Mouse (Mus musculus): Measurements from ENCODE around the gene Alpl. TPM values are rescaled to one million over a fixed set of nuclear protein-coding genes. Genes with fewer than 3 reads are reported as not detected.

Alpl gene
- polyA plus RNA-seq, 1 experiment from 2014 or later, result 2.0 TPM

DNA sequence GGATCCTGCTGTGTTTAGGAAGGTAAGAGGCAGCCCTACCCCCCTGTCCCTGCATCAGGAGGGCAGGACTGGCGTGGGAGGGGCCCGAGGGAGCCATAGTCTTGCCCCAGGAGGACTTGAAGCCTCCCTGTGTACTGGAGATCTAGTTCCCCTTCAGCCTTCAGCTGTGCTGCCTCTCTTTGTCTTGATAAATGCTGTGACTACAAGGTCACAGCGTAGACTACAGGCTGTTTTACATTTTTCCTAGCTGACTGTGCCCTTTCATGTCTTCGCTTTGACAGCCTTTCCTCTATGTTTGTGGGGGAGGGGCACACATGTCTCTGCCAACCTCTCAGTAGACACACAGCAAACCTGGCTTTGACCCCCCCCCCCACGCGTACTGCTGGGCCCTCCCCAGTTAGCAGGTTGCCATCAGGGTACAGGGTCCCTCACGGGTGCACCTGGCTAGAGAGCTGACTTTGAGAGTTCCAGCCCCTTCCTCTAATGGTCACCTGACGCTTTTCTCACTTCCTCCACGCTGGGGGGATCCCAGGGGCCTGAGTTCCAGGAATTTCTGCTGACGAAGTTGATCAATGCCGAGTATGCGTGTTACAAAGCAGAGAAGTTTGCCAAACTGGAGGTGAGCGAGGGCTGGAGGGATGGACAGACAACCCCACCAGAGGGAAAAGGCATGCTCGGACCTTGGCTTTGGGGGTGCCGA, 76.7 kb downstream of the Alpl start:
- no peak for DNase-seq (ENCODE audit: low read depth, low spot score)
- H3K27me3 ChIP-seq, result no peaks in the 10 kb centered on the region
- in situ Hi-C loops (cut with MboI; ENCODE audit: low pct_unique_long_range_greater_than_20kb), result loop anchor here (5.0 kb wide), 1 partner anchor 37 kb away; no protein-coding TSS in a partner anchor
- ATAC-seq, result no peak
- CTCF ChIA-PET, result interaction anchor here (0.9 to 1.2 kb wide), 2 partner anchors 36 to 43 kb away, joined by 3 read pairs; no protein-coding TSS in a partner anchor
- POLR2A ChIA-PET, result no interaction called here
- no peak for TF ChIP-seq CTCF (IDR thresholded peaks at IDR 0.05)

GRCm38 (mm10) chr4:137717671-137718070, 78.5 kb downstream of the Alpl start:
- ATAC-seq (no peak), DNase-seq (ENCODE audit: low read depth, low spot score) (no peak)
- in situ Hi-C loops (cut with MboI; ENCODE audit: low pct_unique_long_range_greater_than_20kb), result loop anchor here (5.0 kb wide), 1 partner anchor 35 kb away; no protein-coding TSS in a partner anchor
- POLR2A ChIA-PET, result no interaction called here
- CTCF ChIA-PET, result no interaction called here
- TF ChIP-seq CTCF (IDR thresholded peaks at IDR 0.05), result no peak
- no peaks in the 10 kb centered on the region for H3K27me3 ChIP-seq

- in situ Hi-C loops (cut with MboI; ENCODE audit: low pct_unique_long_range_greater_than_20kb), result loop anchor here (5.0 kb wide), 1 partner anchor 35 kb away; no protein-coding TSS in a partner anchor
- ATAC-seq, result no peak
- CTCF ChIA-PET, result no interaction called here
- DNase-seq (ENCODE audit: low read depth, low spot score), result no peak
- no peak for TF ChIP-seq CTCF (IDR thresholded peaks at IDR 0.05)
- no peaks in the 10 kb centered on the region for H3K27me3 ChIP-seq
- POLR2A ChIA-PET, result no interaction called here
Measured at GRCm38 (mm10) chr4:137717005-137717404, 79.2 kb downstream of the Alpl start.

DNA sequence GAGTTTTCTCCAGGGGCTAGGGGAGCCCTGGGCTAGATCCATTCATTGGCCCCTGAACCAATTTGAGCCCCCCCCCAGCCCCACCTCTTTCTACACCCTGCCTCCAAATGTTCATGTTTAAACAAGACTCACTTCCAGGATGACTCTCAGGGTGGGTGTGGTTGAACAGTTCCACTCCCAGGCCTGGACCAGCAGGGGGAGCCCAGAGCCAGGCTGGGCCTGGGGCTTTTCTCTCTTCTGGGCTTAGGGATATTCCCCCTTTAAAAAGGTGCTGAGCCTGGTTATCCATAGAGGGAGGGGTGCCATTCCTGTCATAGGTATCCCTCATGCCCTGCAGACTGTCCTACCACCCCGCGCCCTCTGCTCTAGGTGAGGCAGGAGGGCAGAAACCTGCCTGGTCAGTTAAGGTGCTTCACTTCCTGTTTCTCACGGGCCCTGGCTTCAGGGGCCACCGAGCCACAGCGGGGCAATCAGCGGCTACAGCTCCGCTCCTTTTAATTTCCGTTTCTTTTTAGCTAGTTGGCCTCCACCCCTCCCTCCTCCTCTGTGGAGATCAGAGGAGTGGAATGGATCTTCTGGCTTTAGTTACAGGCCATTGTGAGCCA, 82.1 kb downstream of the Alpl start:
- DNase-seq (ENCODE audit: low read depth, low spot score) (no peak), ATAC-seq (no peak)
- in situ Hi-C loops (cut with MboI; ENCODE audit: low pct_unique_long_range_greater_than_20kb), result no loop called here
- H3K27me3 ChIP-seq, result no peaks in the 10 kb centered on the region
- CTCF ChIA-PET, result no interaction called here
- POLR2A ChIA-PET, result no interaction called here
- no peak for TF ChIP-seq CTCF (IDR thresholded peaks at IDR 0.05)

- in situ Hi-C loops (cut with MboI; ENCODE audit: low pct_unique_long_range_greater_than_20kb), result no loop called here
- POLR2A ChIA-PET, result no interaction called here
- ATAC-seq, result no peak
- no peaks in the 10 kb centered on the region for H3K27me3 ChIP-seq
- TF ChIP-seq CTCF (IDR thresholded peaks at IDR 0.05), result no peak
- DNase-seq (ENCODE audit: low read depth, low spot score), result no peak
- CTCF ChIA-PET, result no interaction called here
Measured at GRCm38 (mm10) chr4:137712963-137713362, 83.2 kb downstream of the Alpl start.

DNA sequence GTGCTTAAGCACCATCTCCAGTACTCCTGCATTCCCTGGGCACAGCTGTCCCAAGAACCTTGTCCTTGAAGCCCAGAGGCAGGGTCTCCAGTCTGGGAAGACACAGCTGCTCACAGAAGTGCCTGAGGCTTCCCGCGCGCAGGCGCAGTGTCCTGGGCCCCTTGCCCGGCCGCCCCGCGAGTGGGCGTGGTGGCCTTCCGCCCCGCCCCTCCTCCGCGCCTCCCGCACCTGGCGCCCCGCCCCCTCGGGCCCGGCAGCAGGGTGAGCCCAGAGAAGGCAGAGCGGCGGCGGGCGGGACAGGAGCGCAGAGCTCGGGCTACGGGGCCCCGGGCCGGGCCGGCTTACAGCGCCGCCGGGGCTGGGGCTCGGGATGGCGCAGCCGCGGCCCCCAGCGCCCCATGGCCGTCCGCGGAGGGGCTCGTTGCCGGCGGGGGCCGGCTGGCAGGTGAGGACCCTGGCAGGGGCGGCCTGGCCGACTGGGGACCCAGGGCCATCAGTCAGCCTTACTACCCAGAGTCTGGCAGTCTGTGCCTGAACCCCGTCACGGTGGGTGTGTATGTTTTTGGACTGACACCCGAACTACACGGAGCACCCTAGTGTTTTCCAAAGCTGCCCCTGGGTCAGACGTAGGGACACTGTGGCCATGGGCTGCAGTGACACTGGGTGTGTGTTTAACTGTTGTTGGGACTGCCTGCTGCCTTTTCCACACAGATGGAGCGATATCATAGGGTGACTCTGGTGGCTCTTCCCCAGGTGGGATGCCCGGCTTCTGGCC, 88.8 kb downstream of the Alpl start:
- CTCF ChIA-PET, result interaction anchor here (0.8 kb wide), 1 partner anchor 23 kb away, joined by 3 read pairs; no protein-coding TSS in a partner anchor
- in situ Hi-C loops (cut with MboI; ENCODE audit: low pct_unique_long_range_greater_than_20kb), result no loop called here

DNA sequence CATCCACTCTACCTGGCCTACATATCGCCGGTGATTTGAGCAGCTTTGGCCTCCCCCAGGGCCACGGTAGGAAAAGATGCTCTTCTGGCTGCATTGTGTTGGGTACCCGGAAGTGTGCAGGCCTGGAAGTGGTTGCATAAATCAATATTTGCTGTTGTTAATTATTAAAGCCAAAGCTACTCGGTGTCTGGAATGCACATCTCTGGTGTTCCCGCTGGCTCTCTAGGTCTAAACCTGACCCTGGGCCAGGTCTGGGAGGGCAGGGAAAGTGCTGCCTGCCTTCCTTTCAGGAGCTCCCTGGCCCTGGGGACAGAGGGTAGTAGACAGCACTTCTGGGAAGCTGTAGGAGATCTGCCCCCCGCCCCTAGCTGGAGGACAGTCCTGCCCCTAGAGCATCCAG, 89.7 kb downstream of the Alpl start:
- in situ Hi-C loops (cut with MboI; ENCODE audit: low pct_unique_long_range_greater_than_20kb), result no loop called here
- TF ChIP-seq CTCF (IDR thresholded peaks at IDR 0.05), result no peak
- ChIA-PET POLR2A (interaction anchor here (0.9 to 2.6 kb wide), 4 partner anchors 9 to 19 kb away, joined by 3 to 8 read pairs (median 8); no protein-coding TSS in a partner anchor), CTCF (interaction anchor here (0.8 kb wide), 1 partner anchor 22 kb away, joined by 3 read pairs; no protein-coding TSS in a partner anchor)
- H3K27me3 ChIP-seq, result no peaks in the 10 kb centered on the region
- ATAC-seq (no peak), DNase-seq (ENCODE audit: low read depth, low spot score) (no peak)

More for the DNA sequence above, 88.8 kb downstream of the Alpl start:
- no peaks in the 10 kb centered on the region for H3K27me3 ChIP-seq
- ATAC-seq (peak; percentile 73), DNase-seq (ENCODE audit: low read depth, low spot score) (no peak)
- POLR2A ChIA-PET, result interaction anchor here (0.9 to 2.6 kb wide), 5 partner anchors 10 to 27 kb away, joined by 3 to 8 read pairs (median 7); no protein-coding TSS in a partner anchor
- no peak for TF ChIP-seq CTCF (IDR thresholded peaks at IDR 0.05)

DNA sequence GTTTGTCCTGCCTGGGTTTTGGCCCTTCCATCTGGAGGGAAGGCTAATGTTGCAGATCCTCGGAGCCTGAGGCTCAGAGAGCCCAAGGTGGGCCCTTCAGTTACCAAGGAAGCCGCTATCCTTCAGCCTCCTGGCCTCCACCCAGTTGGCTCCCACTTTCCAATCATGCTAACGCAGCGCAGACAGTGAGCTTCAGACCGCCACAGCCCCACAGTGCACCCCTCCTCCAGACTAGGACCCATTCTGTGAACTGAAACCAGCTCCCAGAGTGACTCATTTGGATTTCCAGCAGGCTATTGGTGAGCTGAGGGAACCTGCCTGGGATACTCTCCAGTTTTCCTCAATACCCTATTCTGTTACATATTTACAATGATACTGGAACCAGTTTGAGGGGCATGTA, 90.8 kb downstream of the Alpl start:
- CTCF ChIA-PET, result no interaction called here
- no peaks in the 10 kb centered on the region for H3K27me3 ChIP-seq
- POLR2A ChIA-PET, result interaction anchor here (2.6 kb wide), 1 partner anchor 18 kb away, joined by 8 read pairs; no protein-coding TSS in a partner anchor
- DNase-seq (ENCODE audit: low read depth, low spot score), result no peak
- in situ Hi-C loops (cut with MboI; ENCODE audit: low pct_unique_long_range_greater_than_20kb), result no loop called here
- no peak for TF ChIP-seq CTCF (IDR thresholded peaks at IDR 0.05)
- no peak for ATAC-seq

- ChIA-PET POLR2A (no interaction called here), CTCF (no interaction called here)
- no peak for DNase-seq (ENCODE audit: low read depth, low spot score)
- in situ Hi-C loops (cut with MboI; ENCODE audit: low pct_unique_long_range_greater_than_20kb), result no loop called here
- H3K27me3 ChIP-seq, result no peaks in the 10 kb centered on the region
- ATAC-seq, result no peak
- no peak for TF ChIP-seq CTCF (IDR thresholded peaks at IDR 0.05)
Measured at GRCm38 (mm10) chr4:137704561-137704960, 91.6 kb downstream of the Alpl start.

GRCm38 (mm10) chr4:137703077-137703476, 93.1 kb downstream of the Alpl start:
- CTCF ChIA-PET, result no interaction called here
- no peak for DNase-seq (ENCODE audit: low read depth, low spot score)
- no peaks in the 10 kb centered on the region for H3K27me3 ChIP-seq
- ATAC-seq, result no peak
- no peak for TF ChIP-seq CTCF (IDR thresholded peaks at IDR 0.05)
- in situ Hi-C loops (cut with MboI; ENCODE audit: low pct_unique_long_range_greater_than_20kb), result no loop called here
- POLR2A ChIA-PET, result no interaction called here

DNA sequence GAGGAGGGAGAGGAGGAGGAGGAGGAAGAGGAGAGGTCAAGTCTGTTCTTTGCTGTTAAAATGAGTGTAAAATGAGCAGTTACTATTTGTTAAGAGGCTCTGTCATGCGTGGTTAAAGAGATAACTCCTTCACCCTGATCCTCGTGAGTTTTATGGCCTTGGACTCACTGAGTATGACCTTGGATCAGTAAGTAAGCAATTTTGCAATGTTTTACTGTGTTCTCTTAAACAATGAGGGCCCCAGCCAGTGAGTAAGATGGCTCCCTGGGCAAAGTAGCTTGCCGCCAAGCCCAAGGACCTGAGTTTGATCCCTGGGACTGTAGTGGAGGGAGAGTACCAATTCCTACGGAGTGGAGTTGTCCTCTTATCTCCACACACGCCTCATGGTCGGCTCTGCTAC, 95.2 kb downstream of the Alpl start:
- in situ Hi-C loops (cut with MboI; ENCODE audit: low pct_unique_long_range_greater_than_20kb), result no loop called here
- CTCF ChIA-PET, result no interaction called here
- POLR2A ChIA-PET, result no interaction called here
- no peak for TF ChIP-seq CTCF (IDR thresholded peaks at IDR 0.05)
- DNase-seq (ENCODE audit: low read depth, low spot score), result no peak
- no peak for ATAC-seq
- H3K27me3 ChIP-seq, result no peaks in the 10 kb centered on the region
